12 mouse cellular contexts compared by ENCODE assay signal in genomic region chr11:17750345-17750744, GRCm38 (mm10).
DNase-seq lines count a peak whose midpoint lies in the region; ATAC-seq and TF ChIP-seq lines count a peak whose summit lies in the region.
"Had no signal": no experiment of that assay in that cellular context is flagged by ENCODE, and none has a peak within 500 bp of the region (broad histone marks: within the 10 kb centered on the region; RNA-seq: fewer than 3 reads in every experiment).

No protein-coding gene starts in this region.

- intact Hi-C loops in left cerebral cortex, postnatal 4 days (cut with DNase I): no loop called here
- intact Hi-C loops in left cerebral cortex, postnatal 14 days (cut with DNase I): no loop called here

- peak; percentile 86 for ATAC-seq in embryonic facial prominence, embryonic 11.5 days (replicated peaks; ENCODE audit: insufficient number of reproducible peaks, low FRiP score, low TSS enrichment, low read depth)
- peak; percentile 72 for ATAC-seq in hindbrain, postnatal 0 days
- peak; percentile 36; the same call in 1 of the 2 replicates for ATAC-seq in midbrain, embryonic 16.5 days
- ATAC-seq: activated CD4-positive, CD25-positive, alpha-beta regulatory T cell, adult 4 months had no signal

- no peaks in the 10 kb centered on the region for H3K27me3 ChIP-seq in embryonic facial prominence, embryonic 11.5 days (ENCODE audit: control insufficient read depth, insufficient read depth, low read length)
- H3K27me3 ChIP-seq in hindbrain, postnatal 0 days (ENCODE audit: insufficient read depth, low read length): no peaks in the 10 kb centered on the region
- no peaks in the 10 kb centered on the region for H3K27me3 ChIP-seq in midbrain, embryonic 16.5 days (ENCODE audit: control insufficient read depth, insufficient read depth, low read depth, low read length)
- H3K27me3 ChIP-seq: heart, embryonic 13.5 days had no signal

- no peaks in the 10 kb centered on the region for H3K36me3 ChIP-seq in embryonic facial prominence, embryonic 11.5 days (replicated peaks; ENCODE audit: control insufficient read depth, insufficient read depth, low read depth, low read length)
- H3K36me3 ChIP-seq in hindbrain, postnatal 0 days (ENCODE audit: insufficient read depth, low read length): no peaks in the 10 kb centered on the region
- H3K36me3 ChIP-seq in midbrain, embryonic 16.5 days (ENCODE audit: control insufficient read depth, insufficient read depth, low read length): no peaks in the 10 kb centered on the region
- H3K36me3 ChIP-seq: heart, embryonic 13.5 days had no signal

- no peak overlapping the region for H3K9ac ChIP-seq in embryonic facial prominence, embryonic 11.5 days (replicated peaks; ENCODE audit: low read length)
- H3K9ac ChIP-seq in hindbrain, postnatal 0 days (replicated peaks; ENCODE audit: low read length): no peak overlapping the region
- no peak overlapping the region for H3K9ac ChIP-seq in midbrain, embryonic 16.5 days (ENCODE audit: low read depth, low read length)
- H3K9ac ChIP-seq: heart, embryonic 13.5 days had no signal

- no peak overlapping the region for H3K4me2 ChIP-seq in embryonic facial prominence, embryonic 11.5 days (ENCODE audit: low read depth, low read length)
- no peak overlapping the region for H3K4me2 ChIP-seq in hindbrain, postnatal 0 days (ENCODE audit: low read depth, low read length)
- H3K4me2 ChIP-seq in midbrain, embryonic 16.5 days (ENCODE audit: low read length): no peak overlapping the region
- H3K4me2 ChIP-seq: heart, embryonic 13.5 days had no signal

- H3K4me1 ChIP-seq in embryonic facial prominence, embryonic 11.5 days (ENCODE audit: control insufficient read depth, insufficient read depth, low read length): no peaks in the 10 kb centered on the region
- H3K4me1 ChIP-seq in hindbrain, postnatal 0 days (ENCODE audit: insufficient read depth, low read length): no peaks in the 10 kb centered on the region
- no peaks in the 10 kb centered on the region; the same call in 1 of the 2 replicates for H3K4me1 ChIP-seq in midbrain, embryonic 16.5 days (ENCODE audit: control insufficient read depth, insufficient read depth, low read length)
- H3K4me1 ChIP-seq: heart, embryonic 13.5 days had no signal

- TF ChIP-seq CTCF in hindbrain, postnatal 0 days (IDR thresholded peaks at IDR 0.05; ENCODE audit: low read depth): no peak

- WGBS in embryonic facial prominence, embryonic 11.5 days: 26% methylated on average over 6 of the region's 6 CpGs
- WGBS in hindbrain, postnatal 0 days: 21% methylated on average over 6 of the region's 6 CpGs
- WGBS in midbrain, embryonic 16.5 days: 12% methylated on average over 6 of the region's 6 CpGs

- no peak overlapping the region for H3K27ac ChIP-seq in embryonic facial prominence, embryonic 11.5 days (replicated peaks; ENCODE audit: low read depth, low read length)
- H3K27ac ChIP-seq in hindbrain, postnatal 0 days: no peak overlapping the region
- H3K27ac ChIP-seq in midbrain, embryonic 16.5 days (ENCODE audit: low read length): no peak overlapping the region
- H3K27ac ChIP-seq: heart, embryonic 13.5 days had no signal

- no peaks in the 10 kb centered on the region for H3K9me3 ChIP-seq in embryonic facial prominence, embryonic 11.5 days (replicated peaks; ENCODE audit: control insufficient read depth, low read length)
- no peaks in the 10 kb centered on the region for H3K9me3 ChIP-seq in hindbrain, postnatal 0 days (ENCODE audit: low read length)
- no peaks in the 10 kb centered on the region for H3K9me3 ChIP-seq in midbrain, embryonic 16.5 days (replicated peaks; ENCODE audit: control insufficient read depth, low read length, poor library complexity, severe bottlenecking)

- DNase-seq in left cerebral cortex, postnatal 4 days: peak; percentile 44
- no peak for DNase-seq in left cerebral cortex, adult 8-10 months (ENCODE audit: low spot score in 2 of 2)
- peak; percentile 60 for DNase-seq in embryonic facial prominence, embryonic 11.5 days (ENCODE audit: low spot score)
- DNase-seq in hindbrain, postnatal 0 days (ENCODE audit: low spot score): peak; percentile 42
- DNase-seq in left cerebral cortex, postnatal 14 days (ENCODE audit: low spot score in 2 of 2): no peak
- no peak for DNase-seq in gastrocnemius, postnatal 25 days
- no peak for DNase-seq in T-cell, adult 2 months (ENCODE audit: low spot score)
- DNase-seq: liver had no signal

- H3K4me3 ChIP-seq in embryonic facial prominence, embryonic 11.5 days (ENCODE audit: low read depth, low read length): no peak overlapping the region
- H3K4me3 ChIP-seq in hindbrain, postnatal 0 days (ENCODE audit: low read length): no peak overlapping the region
- no peak overlapping the region for H3K4me3 ChIP-seq in midbrain, embryonic 16.5 days (ENCODE audit: low read depth, low read length)
- H3K4me3 ChIP-seq: erythroblast, embryonic 14.5 days; heart, embryonic 13.5 days had no signal

Comparison
In these comparisons a context has a peak if more than half of its experiments do, and no peak if none do; other contexts are left out.
1. DNase-seq: peak in left cerebral cortex, postnatal 4 days (single experiment), embryonic facial prominence, embryonic 11.5 days (single experiment) and hindbrain, postnatal 0 days (single experiment); none in left cerebral cortex, adult 8-10 months (0 of 2), left cerebral cortex, postnatal 14 days (0 of 2), gastrocnemius, postnatal 25 days (single experiment) and T-cell, adult 2 months (single experiment).
2. ATAC-seq: peak in every context shown above with its lines; median percentile 86 in embryonic facial prominence, embryonic 11.5 days; 72 in hindbrain, postnatal 0 days; 36 in midbrain, embryonic 16.5 days.